Mouse (Mus musculus) hematopoietic stem cell, adult 5-6 weeks (primary cell): ENCODE measurements around the gene Dnajc2. TPM values are rescaled to one million over a fixed set of nuclear protein-coding genes. Genes with fewer than 3 reads are reported as not detected.

Source experiments
- ATAC-seq, 2 experiments: fragments of 125-278 bp in 1 of 2; replicated peaks in 1 of 2; 2 replicates each; pipeline ENCODE4 v1.8.0; 2016 to 2017; ENCODE audit warnings: inconsistent platforms in 2 of 2, mild to moderate bottlenecking in 2 of 2, moderate number of reproducible peaks in 2 of 2, low read depth in 1 of 2, moderate TSS enrichment in 1 of 2; ENCODE audit not compliant: low FRiP score in 2 of 2, poor library complexity in 2 of 2, severe bottlenecking in 2 of 2, insufficient read depth in 1 of 2, low TSS enrichment in 1 of 2
- total RNA-seq: library from RNA; stranded (forward); fragments of 172-1452, 232-1000 nt; gene quantifications from 2 replicates; pipeline ENCODE4 v1.2.3, GENCODE M21; 2017

Dnajc2 gene
- total RNA-seq: 149 and 210 TPM in 2 replicates

- ATAC-seq: peak; percentile 65 to 72
Observed at GRCm38 (mm10) chr5:21785053-21785452, at the start of gene Dnajc2, which contains the start of gene Psmc2. Gene Dnajc2, minus strand, starts transcription at chr5:21785251. Gene Psmc2, plus strand, starts transcription at chr5:21785283.

- no peak for ATAC-seq
Observed at GRCm38 (mm10) chr5:21831761-21832160, 46.7 kb upstream of the Dnajc2 start.

GRCm38 (mm10) chr5:21828855-21829254 lies 43.8 kb upstream of the Dnajc2 start:
- ATAC-seq: no peak

GRCm38 (mm10) chr5:21827643-21828042 lies 42.6 kb upstream of the Dnajc2 start:
- ATAC-seq: no peak

- ATAC-seq: no peak
Observed at GRCm38 (mm10) chr5:21826370-21826769, 41.3 kb upstream of the Dnajc2 start.

GRCm38 (mm10) chr5:21813994-21814393 lies 28.9 kb upstream of the Dnajc2 start:
- ATAC-seq: peak in 1 of 2 experiments; percentile 72; a peak in 1 of 4 replicates

- ATAC-seq: no peak
Observed at GRCm38 (mm10) chr5:21810924-21811323, 25.9 kb upstream of the Dnajc2 start.

- ATAC-seq: no peak
Observed at GRCm38 (mm10) chr5:21804837-21805236, 19.8 kb upstream of the Dnajc2 start.

GRCm38 (mm10) chr5:21803691-21804188 lies 18.7 kb upstream of the Dnajc2 start:
- ATAC-seq: no peak

- no peak for ATAC-seq
Observed at GRCm38 (mm10) chr5:21802907-21803306, 17.9 kb upstream of the Dnajc2 start.

- no peak for ATAC-seq
Observed at GRCm38 (mm10) chr5:21792166-21792565, 7.1 kb upstream of the Dnajc2 start.

GRCm38 (mm10) chr5:21789061-21789460 lies 4.0 kb upstream of the Dnajc2 start:
- ATAC-seq: no peak

GRCm38 (mm10) chr5:21787186-21788105 lies 2.4 kb upstream of the Dnajc2 start:
- no peak for ATAC-seq

GRCm38 (mm10) chr5:21786258-21787185 lies 1.5 kb upstream of the Dnajc2 start:
- ATAC-seq: peak; percentile 86 to 87

- ATAC-seq: no peak
Observed at GRCm38 (mm10) chr5:21785776-21786175, 725 bp upstream of the Dnajc2 start.

- peak; percentile 33 to 35 for ATAC-seq
Observed at GRCm38 (mm10) chr5:21784161-21785052, 644 bp downstream of the Dnajc2 start.

- ATAC-seq: no peak
Observed at GRCm38 (mm10) chr5:21776491-21776890, 8.6 kb downstream of the Dnajc2 start.
